Mouse (Mus musculus) B cell, adult 67 days (primary cell): Measurements from ENCODE around the gene Serpinb3c. TPM values are rescaled to one million over a fixed set of nuclear protein-coding genes. Genes with fewer than 3 reads are reported as not detected.

Source experiments
- total RNA-seq, 2 experiments: library from RNA; stranded (reverse); gene quantifications; 4 replicates each; pipeline ENCODE4 v1.2.4; 2023

The Serpinb3c gene
- total RNA-seq, result not detected

GRCm38 (mm10) chr1:107278261-107278660 is at the start of gene Serpinb3c, which contains the start of gene Serpinb3b:
TSS of gene Serpinb3c (minus strand) at chr1:107278371.
TSS of gene Serpinb3b (minus strand) at chr1:107278361.

Other genes starting within 250 kb of the Serpinb3c start
- not detected for gene Serpinb3a, start 226.1 kb downstream of the Serpinb3c start, total RNA-seq
- not detected for gene Serpinb3d, start 194.9 kb downstream of the Serpinb3c start, total RNA-seq
- not detected for gene Serpinb3b, start within 50 bp of the Serpinb3c start, total RNA-seq
- gene Serpinb11, start 82.8 kb upstream of the Serpinb3c start, total RNA-seq, result not detected
- under 1 TPM in 1 of 2 experiments, not detected in 1; 0.75 TPM for gene Serpinb7, start 121.3 kb upstream of the Serpinb3c start, total RNA-seq
- not detected for gene Serpinb2, start 233.1 kb upstream of the Serpinb3c start, total RNA-seq